Mouse (Mus musculus) cerebellum, adult 2 months (tissue): ENCODE measurements around the gene Spag7. TPM values are rescaled to one million over a fixed set of nuclear protein-coding genes. Genes with fewer than 3 reads are reported as not detected.

ENCODE experiments used
- DNase-seq, 2 experiments: peaks; one replicate each; pipeline ENCODE4 v3.0.0; 2021
- H3K27ac ChIP-seq: fragments of 200-500 bp; 2 replicates; pipeline ENCODE4 v1.5.1; 2012; ENCODE audit warnings: low read length, control low read depth, inconsistent platforms; ENCODE audit not compliant: insufficient read depth
- H3K27me3 ChIP-seq: fragments of 200-500 bp; 2 replicates; pipeline ENCODE4 v1.6.1; 2012; ENCODE audit warnings: inconsistent platforms, mild to moderate bottlenecking, low read length, moderate library complexity; ENCODE audit not compliant: control insufficient read depth, insufficient read depth
- H3K4me1 ChIP-seq: fragments of 200-500 bp; 2 replicates; pipeline ENCODE4 v1.6.1; 2011; ENCODE audit warnings: low read length; ENCODE audit not compliant: control insufficient read depth, insufficient read depth
- H3K4me3 ChIP-seq: fragments of 200-500 bp; replicated peaks from 2 replicates; pipeline ENCODE3; 2011; ENCODE audit warnings: mild to moderate bottlenecking, low read depth, low read length, control low read depth; ENCODE audit not compliant: insufficient read depth
- CTCF ChIP-seq: fragments of 200-500 bp; IDR thresholded peaks from 2 replicates; pipeline ENCODE4 v1.5.1; 2011; ENCODE audit warnings: low read depth, mild to moderate bottlenecking, control low read depth, low read length, moderate library complexity, borderline replicate concordance; ENCODE audit not compliant: insufficient read depth
- POLR2A ChIP-seq: fragments of 200-500 bp; IDR thresholded peaks from 2 replicates; pipeline ENCODE4 v1.6.1; 2011; ENCODE audit warnings: low read length, control low read depth, borderline replicate concordance; ENCODE audit not compliant: insufficient read depth
- WGBS: fragments of 180-500 bp; shearing (Covaris S2); methylation state at CpG from one replicate; pipeline ENCODE4 v1.1.7; 2018; 5-methylcytosine and 5-hydroxymethylcytosine counted together
- polyA plus RNA-seq: library from polyadenylated mRNA; depleted of rRNA; stranded (reverse); fragments of >200 nt; gene quantifications from 2 replicates; pipeline ENCODE4 v1.2.3, GENCODE M21; 2012

Gene Spag7
- polyA plus RNA-seq, 1 experiment: 93.2 TPM

GRCm38 (mm10) chr11:70653345-70654197, 15.6 kb downstream of the Spag7 start:
- Histone ChIP-seq H3K27me3 (no peaks in the 10 kb centered on the region), H3K4me3 (peak overlapping the region; percentile 99), H3K27ac (peak overlapping the region; percentile 98), H3K4me1 (peaks cover 13% of the 10 kb centered on the region)
- 1% methylated on average over 63 of the region's 63 CpGs for WGBS
- TF ChIP-seq POLR2A (no peak; the same call in 1 of the 2 replicates), CTCF (no peak)
- DNase-seq: peak; percentile 66

GRCm38 (mm10) chr11:70652884-70653344, 16.3 kb downstream of the Spag7 start:
- no peaks in the 10 kb centered on the region for H3K27me3 ChIP-seq
- H3K4me1 ChIP-seq: peaks cover 13% of the 10 kb centered on the region
- TF ChIP-seq CTCF (no peak), POLR2A (no peak)
- no peak overlapping the region for H3K27ac ChIP-seq
- 48% methylated on average over 6 of the region's 6 CpGs for WGBS
- peak overlapping the region; percentile 99 for H3K4me3 ChIP-seq
- peak in 1 of 2 experiments; percentile 8 for DNase-seq

- TF ChIP-seq POLR2A (no peak), CTCF (no peak)
- H3K4me1 ChIP-seq: peaks cover 13% of the 10 kb centered on the region
- 53% methylated on average over 12 of the region's 12 CpGs for WGBS
- H3K4me3 ChIP-seq: no peak overlapping the region
- DNase-seq: peak in 1 of 2 experiments; percentile 18
- no peaks in the 10 kb centered on the region for H3K27me3 ChIP-seq
- H3K27ac ChIP-seq: no peak overlapping the region
These were observed 17.0 kb downstream of the Spag7 start for GRCm38 (mm10) chr11:70652029-70652883.

GRCm38 (mm10) chr11:70651391-70651790, 17.8 kb downstream of the Spag7 start:
- H3K4me1 ChIP-seq: peaks cover 10% of the 10 kb centered on the region
- WGBS: 28% methylated on average over 2 of the region's 2 CpGs
- no peak overlapping the region for H3K27ac ChIP-seq
- H3K4me3 ChIP-seq: no peak overlapping the region
- H3K27me3 ChIP-seq: no peaks in the 10 kb centered on the region
- no peak for TF ChIP-seq POLR2A
- TF ChIP-seq CTCF: no peak
- peak in 1 of 2 experiments; percentile 4 for DNase-seq

- peak in 1 of 2 experiments; percentile 15 for DNase-seq
- Histone ChIP-seq H3K27me3 (no peaks in the 10 kb centered on the region), H3K4me1 (peaks cover 13% of the 10 kb centered on the region), H3K4me3 (no peak overlapping the region), H3K27ac (no peak overlapping the region)
- TF ChIP-seq CTCF: no peak
- no peak for TF ChIP-seq POLR2A
- WGBS: 61% methylated on average over 12 of the region's 12 CpGs
These were observed 18.7 kb downstream of the Spag7 start for GRCm38 (mm10) chr11:70650322-70651175.

- no peak for TF ChIP-seq POLR2A
- TF ChIP-seq CTCF: no peak
- 85% methylated on average over 8 of the region's 8 CpGs for WGBS
- peaks cover 18% of the 10 kb centered on the region for H3K4me1 ChIP-seq
- H3K27ac ChIP-seq: no peak overlapping the region
- peak in 1 of 2 experiments; percentile 10 for DNase-seq
- H3K27me3 ChIP-seq: no peaks in the 10 kb centered on the region
- no peak overlapping the region for H3K4me3 ChIP-seq
These were observed 20.0 kb downstream of the Spag7 start for GRCm38 (mm10) chr11:70649185-70649734.
